Mouse (Mus musculus): ENCODE results near the gene Irf2bp1.

DNA sequence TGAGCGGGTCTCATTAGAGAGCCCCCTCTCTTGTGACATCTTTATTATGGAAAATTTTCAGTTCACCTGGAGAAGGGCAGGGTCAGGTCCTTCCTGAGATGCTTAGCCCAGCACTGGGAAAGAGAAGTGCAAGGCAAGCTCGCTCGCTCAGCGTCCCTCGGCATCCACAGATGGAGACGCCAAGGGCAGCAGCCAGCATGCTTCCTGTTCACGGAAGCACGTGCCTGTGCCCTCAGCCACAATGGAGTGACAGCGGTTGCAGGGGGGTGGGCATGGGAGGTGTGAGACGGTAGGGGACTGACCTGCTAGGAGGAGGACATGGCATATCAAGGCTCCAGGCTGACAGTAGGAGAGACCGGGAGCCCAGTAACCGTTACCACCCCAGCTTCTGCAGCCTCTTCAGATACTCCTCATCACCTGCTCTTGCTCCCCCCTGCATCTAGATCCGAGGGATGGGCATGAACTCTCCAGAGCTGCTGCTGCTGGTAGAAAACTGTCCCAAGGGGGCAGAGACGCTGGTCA, 44.2 kb downstream of the Irf2bp1 start:
- no peak for TF ChIP-seq CTCF (IDR thresholded peaks at IDR 0.05)
- TF ChIP-seq POLR2A (IDR thresholded peaks at IDR 0.05; ENCODE audit: insufficient read depth, low read depth, low read length) = no peak
- TF ChIP-seq EP300 (IDR thresholded peaks at IDR 0.05; ENCODE audit: insufficient read depth, low read depth, low read length) = no peak
